Mouse (Mus musculus): Measurements from ENCODE around the gene Dctn2.
A peak's percentile ranks its signal among the peaks of the same experiment; 100 is the strongest.

Gene Dctn2

DNA sequence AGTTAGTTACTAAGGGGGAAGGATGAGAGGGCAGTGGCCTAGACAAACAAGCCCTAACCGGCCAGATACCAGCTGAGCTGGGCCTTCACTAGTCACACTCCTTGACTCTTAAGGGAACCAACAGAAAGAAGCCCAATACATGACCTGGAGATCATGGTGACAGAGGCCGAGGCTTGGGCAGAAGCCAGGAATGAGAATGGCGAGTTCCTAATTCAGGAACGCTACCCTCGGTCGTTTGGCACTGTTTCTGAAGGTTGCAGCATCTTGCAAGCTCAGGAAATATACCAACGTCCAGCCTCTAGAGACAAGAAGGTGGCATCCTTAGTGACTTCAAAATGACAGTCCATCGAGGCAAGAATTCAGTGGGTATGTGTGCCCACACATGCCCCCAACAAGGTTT, 1.8 kb upstream of the Dctn2 start:
- DNase-seq = no peak

DNA sequence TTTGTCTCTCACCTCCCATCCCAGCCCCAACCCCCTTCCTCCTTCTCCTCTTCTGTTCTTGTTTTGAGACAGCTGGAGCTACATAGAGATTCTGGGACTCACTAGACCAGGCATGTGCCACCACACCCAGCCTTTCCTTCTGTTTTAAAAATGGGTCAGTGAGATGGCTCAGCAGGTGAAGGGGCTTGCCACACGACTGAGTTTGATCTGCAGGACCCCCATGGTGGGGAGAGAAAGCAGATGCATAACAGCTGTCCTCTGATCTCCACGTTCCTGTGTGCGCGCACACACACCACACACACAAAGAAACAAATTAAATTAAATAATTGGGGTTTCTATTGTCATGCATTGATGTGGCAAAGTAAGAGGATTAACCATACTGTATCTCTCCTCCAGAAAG, 1.2 kb upstream of the Dctn2 start:
- no peak for DNase-seq

DNA sequence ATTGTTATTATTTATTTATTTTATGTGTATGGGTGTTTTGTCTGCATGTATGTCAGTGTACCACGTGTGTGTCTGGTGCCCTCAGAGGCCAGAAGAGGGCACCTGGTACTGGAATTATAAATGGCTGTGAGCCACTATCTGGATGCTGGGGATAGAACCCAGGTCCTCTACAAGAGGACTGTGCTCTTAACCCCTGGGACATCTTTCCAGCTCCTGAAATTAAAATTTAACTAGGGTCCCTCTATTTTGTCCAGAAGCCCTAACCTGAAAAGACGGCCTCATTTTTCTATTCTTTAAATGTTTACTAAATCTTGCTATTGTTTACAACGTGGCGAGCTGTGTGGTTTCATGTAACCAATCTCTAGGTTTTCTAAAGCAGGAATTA, 449 bp upstream of the Dctn2 start:
- DNase-seq = no peak

DNA sequence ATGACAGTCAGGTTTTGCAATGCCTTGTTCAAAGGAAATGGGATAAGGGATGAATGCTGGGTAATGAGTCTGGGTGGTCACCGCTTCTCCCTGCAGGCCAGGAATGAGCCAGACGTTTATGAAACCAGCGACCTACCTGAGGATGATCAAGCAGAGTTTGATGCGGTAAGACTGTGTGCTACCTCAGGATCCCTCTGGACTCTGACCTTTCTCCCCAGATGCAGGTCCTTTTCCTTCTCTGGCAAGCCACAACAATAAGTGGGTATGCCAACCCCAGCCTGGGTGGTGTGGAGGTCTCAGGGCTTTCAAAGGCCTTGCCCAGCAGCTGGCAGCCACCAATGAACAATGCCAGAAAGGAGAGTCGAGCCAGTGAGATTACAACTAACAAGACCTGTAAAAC, 1.1 kb downstream of the Dctn2 start:
- no peak for DNase-seq

DNA sequence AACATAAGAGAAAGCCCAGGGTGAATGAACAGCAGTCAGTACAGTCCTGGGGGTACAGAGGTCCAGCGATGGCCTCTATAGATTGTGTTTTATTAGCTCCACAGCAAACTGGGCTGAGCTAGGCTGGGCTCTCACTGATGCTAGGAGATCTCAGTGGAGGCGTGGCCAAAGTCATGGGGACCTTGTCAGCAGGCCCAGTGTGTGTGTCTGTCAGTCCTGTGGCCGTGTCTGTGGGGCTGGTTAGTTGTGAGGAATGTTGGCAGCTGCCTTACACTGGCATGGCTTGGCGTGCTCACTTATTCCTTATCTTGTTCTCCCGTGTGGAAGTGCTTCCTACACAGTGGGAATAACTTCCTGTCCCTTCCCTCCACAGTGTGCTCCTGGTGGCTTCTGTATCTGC, 2.2 kb downstream of the Dctn2 start:
- DNase-seq = no peak

DNA sequence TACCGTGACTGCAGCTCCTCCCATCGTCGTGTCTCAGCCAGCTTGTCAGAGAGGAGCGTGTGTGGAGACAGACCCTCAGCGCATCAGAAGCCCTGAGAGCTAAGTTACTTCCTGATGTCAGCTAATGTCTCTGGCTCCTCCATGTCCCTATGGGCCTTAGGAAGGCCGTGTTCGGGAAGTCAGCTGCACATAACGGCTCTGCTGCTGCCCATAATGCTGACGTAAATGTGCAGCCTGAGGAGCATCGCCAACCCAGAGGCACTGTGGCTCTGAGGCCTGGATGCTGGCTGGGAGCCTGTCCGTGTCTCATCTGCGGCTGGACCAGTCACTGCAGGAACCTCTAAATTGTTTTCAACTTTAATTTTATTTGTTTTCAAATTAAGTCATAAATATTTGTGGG, 2.9 kb downstream of the Dctn2 start:
- peak in 1 of 2 experiments; percentile 37 for DNase-seq

DNA sequence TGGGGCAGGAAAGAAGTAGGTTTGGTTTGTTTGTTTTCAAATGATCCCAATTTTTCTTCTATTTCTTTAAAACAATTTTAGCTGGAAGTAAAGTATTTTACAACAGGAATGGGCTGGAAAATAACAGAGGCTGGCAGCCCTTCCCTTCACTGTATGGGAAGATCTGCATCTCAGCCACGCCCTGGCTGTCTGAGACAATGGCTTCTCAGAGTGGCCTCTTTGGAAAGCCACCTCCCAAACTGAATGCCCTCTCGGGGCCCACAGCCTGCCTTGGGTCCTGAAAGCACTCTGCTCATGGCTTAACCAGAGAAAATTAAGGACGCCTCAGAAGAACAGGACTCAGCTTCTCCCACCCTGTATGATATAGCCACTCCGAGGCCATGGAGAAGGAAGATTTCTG, 3.7 kb downstream of the Dctn2 start:
- no peak for DNase-seq

DNA sequence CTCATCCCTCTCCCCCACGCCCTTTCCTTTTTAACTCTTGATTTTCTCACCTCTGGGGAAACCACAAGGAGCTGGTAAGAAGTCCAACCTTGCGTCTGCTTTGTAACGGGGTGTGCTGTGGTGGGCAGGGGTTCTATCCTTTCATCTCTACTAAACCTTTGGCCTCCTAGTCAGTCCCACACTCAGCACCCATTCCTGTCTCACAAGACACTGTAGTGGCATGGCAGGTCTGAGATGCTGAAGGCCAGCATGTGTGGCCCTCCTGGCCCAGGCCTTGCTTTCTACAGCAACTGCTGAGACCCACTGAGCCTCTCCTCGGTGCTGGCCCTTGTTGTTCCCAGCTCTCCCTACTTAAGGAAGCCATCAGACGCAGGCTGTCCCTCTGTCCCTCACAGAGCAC, 6.2 kb downstream of the Dctn2 start:
- no peak for DNase-seq

DNA sequence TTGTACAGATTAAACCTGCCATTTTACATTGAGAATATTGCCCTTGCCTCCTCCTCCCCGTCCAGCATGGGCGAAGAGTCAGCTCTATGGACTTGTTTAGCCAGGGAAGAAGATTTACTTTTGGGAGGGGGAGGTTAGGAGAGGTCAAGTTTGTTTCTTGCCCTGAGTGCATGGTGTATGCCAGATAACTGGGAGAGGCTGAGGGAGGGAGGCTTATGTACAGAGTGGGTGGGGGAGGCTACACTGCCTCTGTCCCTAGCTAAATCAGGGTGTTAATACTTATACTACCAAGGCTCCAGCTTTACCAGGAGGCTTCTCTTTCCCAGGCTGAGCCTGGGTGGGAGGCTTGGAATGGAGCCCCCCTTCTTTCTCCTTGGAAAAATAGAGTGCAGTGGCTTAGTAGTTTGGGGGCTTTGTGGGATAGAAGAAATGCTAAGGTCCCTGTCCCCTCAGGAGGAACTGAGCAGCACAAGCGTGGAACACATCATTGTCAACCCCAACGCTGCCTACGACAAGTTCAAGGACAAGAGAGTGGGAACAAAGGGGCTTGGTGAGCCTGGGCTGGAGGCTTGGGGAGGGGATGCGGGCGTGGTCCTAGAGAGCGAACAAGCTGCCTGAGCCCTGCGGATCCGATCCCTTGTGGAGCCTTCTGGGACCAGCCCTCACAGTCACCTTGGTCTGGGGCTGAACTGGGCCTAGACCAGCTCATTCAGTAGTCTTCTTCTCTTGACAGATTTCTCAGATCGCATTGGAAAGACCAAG, 8.3 kb downstream of the Dctn2 start:
- no peak for DNase-seq

DNA sequence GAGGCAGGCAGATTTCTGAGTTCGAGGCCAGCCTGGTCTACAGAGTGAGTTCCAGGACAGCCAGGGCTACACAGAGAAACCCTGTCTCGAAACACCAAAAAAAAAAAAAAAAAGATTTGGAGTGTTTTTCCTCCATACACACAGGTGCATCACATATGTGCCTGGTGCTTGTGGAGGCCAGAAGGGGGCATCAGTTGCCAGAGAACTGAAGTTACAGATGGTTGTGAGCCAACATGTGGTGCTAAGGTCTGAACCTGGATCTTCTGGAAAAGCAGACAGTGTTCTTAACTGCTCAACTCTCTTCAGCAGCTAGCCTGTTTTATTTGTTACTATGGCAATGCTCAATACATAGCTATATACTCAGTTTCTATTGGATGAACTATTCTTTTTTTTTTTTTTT, 13.6 kb downstream of the Dctn2 start:
- DNase-seq = no peak

DNA sequence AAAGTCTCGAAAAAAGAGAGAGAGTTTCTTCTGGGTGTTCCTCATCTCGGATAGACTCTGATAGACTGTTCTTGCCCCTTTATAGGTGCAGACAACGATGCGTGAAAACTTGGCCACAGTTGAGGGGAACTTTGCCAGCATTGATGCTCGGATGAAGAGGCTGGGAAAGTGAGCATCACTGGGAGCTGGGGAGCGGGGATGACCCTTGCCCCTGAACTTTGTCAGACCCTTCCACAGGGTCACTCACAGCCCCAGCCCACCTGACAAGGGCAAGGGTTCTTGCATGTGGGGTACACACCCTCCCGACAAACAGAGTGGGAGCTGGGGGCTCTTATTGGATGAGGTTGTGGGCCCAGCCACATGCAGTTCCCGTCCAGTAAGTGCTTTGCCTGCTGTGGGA, 15.1 kb downstream of the Dctn2 start:
- DNase-seq = no peak

DNA sequence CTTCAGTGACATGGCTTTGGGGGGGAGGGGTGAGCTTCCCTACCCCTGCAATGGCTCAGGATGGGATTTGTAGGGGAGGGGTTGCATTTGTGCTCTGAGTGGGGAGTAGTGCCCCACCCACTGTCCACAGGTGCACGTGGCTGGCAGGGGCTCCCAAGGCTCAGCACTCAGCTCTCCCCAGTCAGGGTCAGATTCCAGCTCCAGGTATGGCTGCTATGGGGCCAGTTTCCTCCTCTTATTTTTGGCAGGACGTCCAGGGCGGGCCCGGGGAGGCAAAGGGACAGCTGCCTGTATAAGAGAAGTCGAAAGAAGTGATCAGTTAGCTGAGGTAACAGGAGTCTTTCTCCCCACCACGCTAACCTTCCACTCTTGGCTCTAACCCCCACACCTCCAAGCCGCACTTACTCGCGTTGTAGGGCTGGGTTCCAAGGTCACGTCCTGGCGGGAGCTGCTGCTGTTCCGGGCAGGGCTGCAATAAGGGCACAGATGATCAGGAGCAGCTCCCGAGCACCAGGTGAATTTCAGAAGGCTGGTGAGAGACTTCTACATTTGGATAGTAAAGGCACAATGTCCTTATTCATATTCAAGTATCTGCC, 16.6 kb downstream of the Dctn2 start:
- DNase-seq = no peak

DNA sequence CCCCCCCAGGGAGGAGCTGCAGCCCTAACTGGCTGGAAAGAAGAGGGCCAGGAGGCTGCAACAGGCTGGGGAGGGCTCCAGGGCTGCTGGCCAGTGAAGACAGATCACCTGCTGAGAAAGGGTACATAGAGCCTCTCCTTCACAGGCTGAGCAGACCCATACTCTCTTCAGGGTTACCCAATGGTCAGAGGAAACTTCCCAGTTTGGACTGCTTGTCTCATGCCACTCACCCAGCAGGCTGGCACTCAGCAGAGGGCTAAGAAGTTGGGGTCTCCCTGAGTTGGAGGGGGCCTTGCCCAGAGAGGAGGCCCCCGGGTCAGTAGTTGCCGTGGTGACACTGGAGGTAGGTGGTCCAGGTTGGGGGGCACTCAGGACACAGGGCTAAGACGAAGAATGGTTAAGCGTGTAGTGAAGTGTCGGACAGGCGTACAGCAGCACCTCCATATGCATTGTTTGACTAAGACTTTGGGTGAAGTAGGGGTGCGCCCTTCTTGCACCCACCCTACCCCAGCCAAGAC, 18.0 kb downstream of the Dctn2 start:
- peak in 1 of 2 experiments; percentile 14 for DNase-seq

DNA sequence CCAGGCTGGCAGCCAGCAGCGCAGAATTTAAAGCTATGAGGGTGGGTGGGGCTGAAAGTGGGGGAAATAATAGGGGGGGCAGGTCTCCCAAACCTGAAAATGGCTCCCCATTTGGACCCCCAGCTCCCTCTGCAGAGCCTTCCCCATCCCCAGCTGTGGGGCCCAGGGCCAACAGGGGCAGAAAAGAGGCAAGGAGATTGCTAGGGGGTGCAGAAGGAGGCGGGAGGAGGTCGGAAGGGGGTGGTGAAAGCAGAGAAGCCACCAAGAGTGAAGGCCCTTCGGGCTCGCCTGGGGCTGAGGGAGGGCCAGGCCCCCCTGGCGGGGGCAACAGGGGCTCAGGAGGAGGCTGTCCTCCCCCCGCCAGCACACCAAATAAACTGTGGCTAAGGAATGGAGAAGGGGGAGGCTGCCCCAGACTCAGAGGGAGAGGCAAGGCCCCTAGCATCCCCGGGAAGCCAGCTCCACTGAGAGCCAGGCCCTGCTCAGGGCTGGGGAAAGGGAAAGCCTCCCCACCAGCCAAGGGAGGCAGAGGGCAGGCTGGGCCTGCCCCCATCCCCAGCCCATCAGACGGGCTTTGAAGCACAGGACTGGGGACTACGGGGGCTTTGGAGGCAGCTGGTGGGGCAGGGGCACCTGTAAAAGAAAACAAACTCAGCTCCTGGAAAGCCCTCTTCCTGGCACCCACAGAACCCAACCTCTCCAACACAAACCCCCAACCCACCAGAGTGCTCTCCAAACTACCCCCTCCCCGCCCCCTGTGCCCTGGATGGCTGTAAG, 18.7 kb downstream of the Dctn2 start:
- DNase-seq = no peak

DNA sequence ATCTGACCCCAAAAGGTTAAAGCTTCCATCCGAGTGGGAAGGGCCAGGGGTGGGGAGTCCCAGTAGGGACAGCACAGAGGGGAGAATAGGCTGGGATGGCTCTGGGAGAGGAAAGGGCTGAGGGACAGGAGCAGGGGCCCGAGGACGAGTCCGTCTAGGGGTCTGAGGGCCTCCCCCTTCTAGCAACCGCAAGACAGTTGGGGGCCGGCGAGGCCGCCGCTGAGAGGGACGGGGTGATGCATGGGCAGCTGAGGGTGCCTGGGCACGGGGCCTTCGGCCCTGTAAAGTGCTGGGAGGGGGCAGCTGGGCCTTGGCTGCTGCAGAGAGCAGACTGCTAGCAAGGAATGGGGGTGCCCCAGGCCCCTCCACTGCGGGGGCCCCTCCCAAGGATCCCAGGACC, 19.5 kb downstream of the Dctn2 start:
- peak in 1 of 2 experiments; percentile 20 for DNase-seq

DNA sequence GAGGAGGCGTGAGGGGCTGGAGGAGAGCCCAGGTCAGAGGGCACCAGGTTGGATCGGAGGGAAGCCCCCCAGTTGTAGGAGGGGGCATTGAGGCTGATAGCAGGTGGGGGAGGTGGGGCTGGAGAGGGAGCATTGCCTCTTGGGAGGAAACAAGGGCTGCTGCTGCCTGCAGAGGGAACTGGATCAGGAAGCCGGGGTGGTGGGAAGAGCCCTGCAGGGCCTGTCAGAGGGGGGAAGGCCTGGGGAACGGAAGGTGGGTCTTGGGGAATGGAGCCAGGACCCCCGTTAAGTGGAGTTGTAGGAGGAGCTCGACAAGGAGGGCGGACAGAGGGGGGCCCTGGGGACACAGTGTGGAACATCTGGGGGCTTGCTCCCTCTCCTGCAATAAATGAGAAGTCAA, 20.0 kb downstream of the Dctn2 start:
- no peak for DNase-seq

DNA sequence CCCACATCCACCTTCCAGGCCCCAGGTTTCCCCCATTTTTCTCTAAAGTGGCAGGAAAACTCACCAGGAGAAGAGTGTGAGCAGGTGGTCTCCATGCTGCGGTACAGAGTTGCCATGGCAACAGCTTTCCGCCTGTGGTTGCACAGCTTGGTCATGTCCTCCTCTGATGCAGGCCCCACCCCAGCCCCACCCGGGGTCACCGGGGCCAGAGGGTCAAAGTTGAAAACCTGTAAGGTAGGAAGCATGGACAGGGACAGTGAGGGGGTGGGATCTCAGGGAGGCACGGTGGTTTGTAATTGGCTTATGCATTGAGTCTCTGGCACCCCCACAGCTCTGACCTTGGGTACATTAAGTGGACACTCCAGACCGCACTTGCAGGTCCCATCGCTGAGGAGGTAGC, 20.6 kb downstream of the Dctn2 start:
- peak in 1 of 2 experiments; percentile 13 for DNase-seq

DNA sequence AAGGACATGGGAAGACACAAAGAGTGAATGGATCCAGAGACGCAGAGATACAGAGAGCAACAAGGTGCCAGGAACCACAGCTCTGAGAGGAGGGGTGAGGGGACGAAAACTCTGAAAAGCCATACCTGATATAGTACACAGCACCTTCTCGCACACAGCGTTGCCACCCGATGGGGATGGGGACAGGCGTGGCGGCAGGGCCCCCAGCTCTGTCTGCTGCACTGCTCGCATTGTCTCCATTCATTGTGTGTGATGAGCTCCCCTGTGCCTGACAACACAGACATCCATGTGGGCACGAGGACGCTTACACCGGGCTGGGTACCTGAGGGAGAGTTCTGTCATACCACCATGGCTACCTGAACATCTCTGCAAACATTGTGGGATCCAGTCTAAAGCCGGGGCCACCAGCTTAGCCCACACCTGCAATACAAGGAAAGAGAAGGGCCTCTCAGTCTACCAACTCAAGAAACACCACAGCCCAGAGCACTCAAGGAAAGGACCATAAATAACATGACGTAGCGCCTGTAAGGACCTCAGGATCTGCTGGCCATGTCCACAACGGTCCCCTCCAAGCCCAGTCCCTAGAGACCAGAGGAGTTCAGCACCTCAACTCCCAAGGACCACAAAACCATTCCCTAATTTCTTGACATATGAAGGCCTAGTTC, 21.2 kb downstream of the Dctn2 start:
- peak in 1 of 2 experiments; percentile 19 for DNase-seq

DNA sequence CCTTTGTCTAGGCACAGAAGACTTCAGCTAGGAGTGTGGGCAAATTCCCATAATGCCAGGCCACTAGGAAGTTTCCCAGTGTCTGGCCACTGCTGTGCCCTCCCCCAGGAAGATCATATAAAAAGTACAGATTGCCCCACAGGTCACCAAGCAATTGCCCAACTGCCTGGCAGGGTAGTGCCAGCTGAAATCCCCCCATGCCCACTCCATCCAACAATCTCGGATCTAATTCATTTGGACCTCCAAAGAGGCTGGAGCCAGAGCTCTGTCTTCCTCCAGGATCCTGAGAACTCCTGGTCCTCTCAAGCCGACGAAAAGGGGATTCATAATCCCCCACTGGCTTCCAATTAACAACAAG, 21.7 kb downstream of the Dctn2 start:
- no peak for DNase-seq

DNA sequence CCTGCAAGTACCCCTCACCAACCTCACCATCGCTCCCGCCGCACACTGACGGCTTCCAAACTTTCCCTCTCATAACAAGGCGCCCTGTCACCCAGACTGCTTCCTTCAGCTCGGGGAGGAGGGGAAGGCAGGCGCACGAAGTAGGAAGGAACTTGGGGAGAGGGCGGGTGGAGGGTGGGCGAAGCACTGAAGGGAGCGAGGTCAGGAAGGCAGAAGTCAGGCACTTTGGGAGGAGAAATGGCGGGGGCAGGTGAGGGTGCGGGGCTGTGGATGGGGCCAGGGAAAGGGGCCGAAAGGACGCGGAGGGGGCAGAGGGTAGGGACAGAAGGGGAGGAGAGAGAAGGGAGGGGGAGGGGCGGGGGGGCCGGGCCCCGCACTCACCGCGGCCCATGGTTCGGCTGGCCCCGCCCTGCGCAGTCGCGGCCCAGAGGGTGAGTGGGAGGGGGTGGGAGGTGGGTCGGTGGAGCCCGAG, 22.2 kb downstream of the Dctn2 start:
- DNase-seq = no peak

DNA sequence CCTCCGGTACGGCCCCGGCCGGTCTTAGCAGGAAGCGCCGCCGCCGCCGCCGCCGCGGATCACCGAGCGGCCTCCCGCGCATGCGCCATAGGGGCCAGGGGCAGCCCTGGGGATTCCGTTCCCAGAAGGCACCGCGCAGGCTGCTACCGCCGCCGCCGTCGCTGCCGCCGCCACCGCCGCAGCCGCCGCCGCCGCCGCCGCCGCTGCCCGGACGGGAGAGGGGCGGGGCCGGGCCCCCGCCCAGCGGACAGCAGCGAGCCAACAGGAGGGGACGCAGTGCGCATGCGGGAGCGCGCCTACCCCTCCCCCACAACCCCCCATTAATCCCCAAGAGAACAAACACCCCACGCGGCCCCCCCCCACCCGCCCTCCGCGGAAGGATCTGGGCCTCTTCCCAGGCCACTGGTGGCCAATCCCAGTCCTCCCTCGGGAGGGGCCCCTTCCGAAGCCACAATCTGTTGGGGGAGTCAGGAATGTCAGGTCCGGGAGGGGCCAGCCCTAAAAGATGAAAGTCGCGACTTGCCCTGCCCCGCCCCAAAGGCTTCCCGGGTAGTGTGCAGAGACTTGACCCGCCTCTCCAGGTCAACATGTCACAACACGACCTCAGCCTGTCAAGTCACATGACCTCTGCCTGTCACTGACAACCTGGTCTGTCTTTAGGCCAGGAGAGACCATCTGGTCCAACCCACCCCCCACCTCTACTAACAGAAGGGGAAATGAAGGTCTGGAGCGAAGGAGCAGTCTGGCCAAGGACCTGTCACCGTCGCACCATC, 22.8 kb downstream of the Dctn2 start, which contains the start of gene Mbd6:
Gene Mbd6, minus strand, starts transcription at position 219 of the 773 bp plus-strand sequence.
- DNase-seq = peak; percentile 88 to 92

DNA sequence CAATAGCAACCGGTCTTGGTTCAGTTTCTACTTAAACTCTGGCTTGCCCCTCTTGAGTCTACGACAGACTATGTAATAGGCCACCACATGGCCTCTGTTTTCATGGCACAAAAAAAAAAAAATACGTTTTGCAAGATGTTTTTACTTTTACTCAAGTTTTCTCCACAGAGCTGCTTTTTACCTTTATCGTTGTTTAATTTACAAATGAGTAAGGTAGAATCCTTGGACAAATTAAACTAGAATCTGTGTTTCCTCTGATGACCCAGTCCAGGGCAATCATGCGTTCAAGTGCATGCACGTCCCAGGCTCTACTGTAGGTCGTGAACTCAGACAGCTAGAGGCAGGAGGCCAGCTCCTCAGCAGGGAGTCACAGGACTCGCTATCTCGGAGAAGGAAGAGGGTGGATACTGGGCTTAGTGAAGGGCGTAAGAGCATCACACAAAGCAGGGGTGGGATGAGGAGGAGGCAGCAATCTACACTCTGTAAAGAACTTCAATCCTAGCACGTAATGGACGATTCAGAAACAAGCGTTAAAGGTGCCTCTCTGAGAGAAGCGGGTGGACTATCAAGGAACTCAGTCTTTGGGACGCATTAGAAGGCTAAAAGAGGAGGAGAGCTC, 23.5 kb downstream of the Dctn2 start:
- DNase-seq = peak; percentile 83 to 84

Data from cerebellum, postnatal 36 days (tissue).